Mouse (Mus musculus): Measurements from ENCODE around the gene Rftn1.

DNA sequence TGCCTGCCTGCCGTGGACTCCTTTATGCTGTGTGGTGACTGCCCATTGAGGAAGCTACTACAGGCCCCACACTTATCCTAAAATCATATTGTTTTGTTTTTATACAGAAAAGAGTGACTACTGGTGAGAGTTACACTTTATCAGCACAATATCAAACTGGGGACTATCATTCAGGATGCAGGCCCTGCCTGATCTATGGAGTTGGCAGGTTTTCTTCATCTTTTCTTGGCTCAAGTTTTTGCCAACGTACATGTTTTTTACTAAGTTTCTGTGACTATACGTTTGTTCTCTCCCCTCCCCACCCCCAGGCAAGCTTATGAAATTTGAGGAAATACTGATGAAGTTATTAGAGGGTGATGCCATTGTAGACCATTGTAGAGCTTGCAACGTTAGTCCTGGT lies 27.5 kb upstream of the Rftn1 start:
- TF ChIP-seq CTCF (IDR thresholded peaks at IDR 0.05; ENCODE audit: extremely low read depth, insufficient read length, insufficient replicate concordance, low read depth, low read length) (no peak), POLR2A (IDR thresholded peaks at IDR 0.05; ENCODE audit: low read depth, low read length) (no peak)
